Mouse (Mus musculus) hindbrain, embryonic 10.5 days (tissue): ENCODE measurements at regions not wholly inside any gene's neighbourhood (a gene's known extent, or its start where the extent isn't known, plus 50 kb on each side); places are given as distances from the start of the nearest gene placed in this dataset.

Experiments
- DNase-seq: peaks from one replicate; pipeline ENCODE4 v3.0.0-alpha.2; 2017; ENCODE audit warnings: low spot score
- H3K27ac ChIP-seq: fragments of 300-500 bp; sonication (generic); 2 replicates; pipeline ENCODE4 v1.5.1; 2016; ENCODE audit warnings: mild to moderate bottlenecking, moderate library complexity
- H3K27me3 ChIP-seq: fragments of 300-500 bp; sonication (generic); 2 replicates; pipeline ENCODE4 v1.6.1; 2016; ENCODE audit warnings: mild to moderate bottlenecking; ENCODE audit not compliant: poor library complexity, insufficient read depth, severe bottlenecking
- H3K36me3 ChIP-seq: fragments of 300-500 bp; sonication (generic); 2 replicates; pipeline ENCODE4 v1.6.1; 2016; ENCODE audit warnings: mild to moderate bottlenecking, moderate library complexity
- H3K4me1 ChIP-seq: fragments of 300-500 bp; sonication (generic); replicated peaks from 2 replicates; pipeline ENCODE4 v1.6.1; 2016; ENCODE audit warnings: mild to moderate bottlenecking
- H3K4me3 ChIP-seq: fragments of 300-500 bp; sonication (generic); 2 replicates; pipeline ENCODE4 v1.5.1; 2016; ENCODE audit warnings: mild to moderate bottlenecking, moderate library complexity
- H3K9me3 ChIP-seq: fragments of 300-500 bp; sonication (generic); 2 replicates; pipeline ENCODE4 v1.6.1; 2016; ENCODE audit warnings: mild to moderate bottlenecking, moderate library complexity
- WGBS: fragments of 180-500 bp; shearing (Covaris S2); methylation state at CpG from one replicate; pipeline ENCODE4 v1.1.7; 2016; 5-methylcytosine and 5-hydroxymethylcytosine counted together

DNA sequence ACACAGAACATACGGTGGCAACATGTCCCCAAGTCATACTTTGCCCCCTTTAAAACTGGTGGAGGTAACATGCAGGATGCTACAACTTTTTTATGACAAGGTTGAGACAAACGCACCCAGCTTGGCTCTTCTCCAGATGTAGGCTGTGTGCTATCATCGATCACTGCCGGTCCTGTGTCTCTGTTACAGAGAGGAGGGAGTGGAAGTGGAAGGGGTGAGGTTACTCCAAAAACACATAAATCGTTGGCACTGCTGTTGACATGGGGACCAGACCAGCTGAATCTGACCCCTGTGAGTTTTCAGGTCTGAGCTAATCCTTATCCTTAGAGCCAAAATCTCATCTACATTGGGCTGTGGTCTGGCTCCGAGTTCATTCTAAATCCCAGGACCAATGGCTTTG is 335.0 kb upstream of the Nfe2l3 start:
- H3K27ac ChIP-seq: no peak overlapping the region
- 88% methylated on average over 6 of the region's 6 CpGs for WGBS
- H3K4me1 ChIP-seq: no peaks in the 10 kb centered on the region
- no peaks in the 10 kb centered on the region for H3K9me3 ChIP-seq
- no peaks in the 10 kb centered on the region for H3K36me3 ChIP-seq
- no peak overlapping the region for H3K4me3 ChIP-seq
- no peaks in the 10 kb centered on the region for H3K27me3 ChIP-seq
- no peak for DNase-seq

DNA sequence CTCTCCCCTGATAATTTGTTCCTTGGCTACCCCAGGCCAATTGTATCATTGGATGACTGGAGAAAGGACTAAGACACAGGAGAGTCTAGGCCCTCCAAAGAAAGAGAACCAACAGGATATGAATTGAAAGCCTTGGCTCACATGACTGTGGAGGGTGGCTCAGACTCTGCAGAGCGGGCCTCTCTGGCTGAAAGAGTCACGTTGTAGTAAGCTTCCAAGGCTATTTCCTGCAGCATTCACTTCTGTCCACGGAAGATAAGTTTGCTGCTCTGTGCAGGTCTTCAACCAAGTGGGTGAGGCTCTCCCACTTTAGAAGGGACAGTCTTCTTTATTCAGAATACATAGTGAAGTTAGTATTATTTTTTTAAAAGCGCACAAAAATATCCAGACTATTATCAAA is 332.1 kb upstream of the Nfe2l3 start:
- Histone ChIP-seq H3K4me1 (0 out of 2 replicates have a peak, but pooled peaks cover 5% of the 10 kb centered on the region), H3K36me3 (no peaks in the 10 kb centered on the region), H3K9me3 (no peaks in the 10 kb centered on the region), H3K4me3 (no peak overlapping the region), H3K27ac (no peak overlapping the region), H3K27me3 (no peaks in the 10 kb centered on the region)
- WGBS: 87% methylated on average over 4 of the region's 4 CpGs
- no peak for DNase-seq

DNA sequence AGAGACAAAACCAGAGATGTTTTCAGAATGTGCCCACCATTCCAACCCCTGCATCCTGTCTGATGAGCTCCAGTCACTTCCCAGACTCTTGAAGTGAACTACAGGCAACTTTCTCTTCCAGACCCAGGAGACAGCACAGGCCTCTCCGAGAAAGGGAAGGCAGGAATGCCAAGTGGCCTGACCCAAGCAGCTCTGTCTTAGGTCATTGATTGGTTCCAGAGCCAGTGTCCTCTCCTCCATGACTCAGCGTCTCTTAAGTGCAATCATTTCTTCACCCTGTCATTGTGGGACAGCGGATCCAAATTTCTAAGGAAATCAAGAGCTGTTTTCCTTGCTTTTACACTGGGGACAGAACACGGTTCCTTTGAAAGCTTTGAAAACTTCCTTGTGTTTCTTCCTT is 329.2 kb upstream of the Nfe2l3 start:
- H3K36me3 ChIP-seq: no peaks in the 10 kb centered on the region
- no peaks in the 10 kb centered on the region for H3K27me3 ChIP-seq
- H3K9me3 ChIP-seq: no peaks in the 10 kb centered on the region
- no peak for DNase-seq
- no peak overlapping the region for H3K4me3 ChIP-seq
- 75% methylated on average over 4 of the region's 4 CpGs for WGBS
- H3K4me1 ChIP-seq: peaks cover 5% of the 10 kb centered on the region; the same call in 1 of the 2 replicates
- peak overlapping the region; percentile 36; the same call in 1 of the 2 replicates for H3K27ac ChIP-seq

DNA sequence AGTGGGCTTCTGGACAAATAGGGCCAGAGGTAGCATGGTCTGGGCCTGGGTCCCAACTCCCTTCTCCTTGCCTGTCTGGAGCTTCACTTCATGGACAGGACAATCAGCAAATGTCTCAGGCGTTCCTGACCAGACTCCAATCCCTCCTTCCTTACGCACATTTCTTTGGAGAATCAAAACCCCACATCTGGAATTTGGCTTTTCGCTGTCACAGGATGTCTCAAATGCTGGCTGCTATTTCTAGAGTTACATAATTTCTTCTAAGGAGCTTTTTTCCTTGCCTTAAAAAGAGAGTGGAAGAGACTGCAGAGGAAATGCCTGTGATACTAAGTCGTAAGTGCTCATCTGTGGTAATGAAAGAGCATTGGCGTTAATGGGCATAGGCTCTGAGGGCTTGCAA is 328.1 kb upstream of the Nfe2l3 start:
- Histone ChIP-seq H3K27me3 (no peaks in the 10 kb centered on the region), H3K4me3 (no peak overlapping the region), H3K4me1 (peaks cover 5% of the 10 kb centered on the region; the same call in 1 of the 2 replicates), H3K27ac (no peak overlapping the region), H3K9me3 (no peaks in the 10 kb centered on the region), H3K36me3 (no peaks in the 10 kb centered on the region)
- WGBS: 86% methylated on average over 5 of the region's 5 CpGs
- DNase-seq: no peak

DNA sequence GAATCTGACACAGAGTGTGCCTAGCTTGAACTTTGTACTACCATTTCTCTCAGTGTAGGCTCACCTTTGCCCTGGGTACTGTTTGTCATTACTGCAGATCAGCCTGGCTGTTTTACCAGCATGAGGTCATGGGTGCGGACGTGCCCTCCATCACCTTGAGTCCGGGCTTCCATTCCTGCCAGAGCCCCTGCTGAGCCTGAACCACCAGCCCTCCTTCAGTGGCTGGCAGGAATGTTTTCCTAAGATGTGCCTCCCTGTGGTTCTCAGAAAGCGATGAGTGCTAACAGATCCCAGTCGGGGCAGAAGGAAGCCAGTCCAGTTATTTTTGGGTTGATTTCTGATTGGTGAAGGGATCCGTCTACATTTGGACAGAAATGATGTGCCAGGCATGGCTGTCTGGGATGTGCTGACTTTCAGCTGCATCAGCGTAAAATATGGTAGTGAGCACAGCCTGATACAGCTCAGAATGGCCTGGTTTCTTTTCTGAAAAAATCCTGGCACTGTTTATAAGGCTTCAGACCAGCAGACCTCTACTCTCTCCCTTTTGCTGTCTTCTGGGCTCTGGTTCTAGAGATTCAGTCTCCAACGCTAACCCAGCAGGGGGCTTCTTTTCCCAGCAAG is 324.0 kb upstream of the Nfe2l3 start:
- H3K27me3 ChIP-seq: no peaks in the 10 kb centered on the region
- H3K9me3 ChIP-seq: no peaks in the 10 kb centered on the region
- no peaks in the 10 kb centered on the region for H3K36me3 ChIP-seq
- peak; percentile 60 for DNase-seq
- H3K4me1 ChIP-seq: no peaks in the 10 kb centered on the region; the same call in 1 of the 2 replicates
- 0 out of 2 replicates have a peak overlapping the region, but pooled peaks have one; percentile 8 for H3K27ac ChIP-seq
- 31% methylated on average over 8 of the region's 8 CpGs for WGBS
- H3K4me3 ChIP-seq: no peak overlapping the region

DNA sequence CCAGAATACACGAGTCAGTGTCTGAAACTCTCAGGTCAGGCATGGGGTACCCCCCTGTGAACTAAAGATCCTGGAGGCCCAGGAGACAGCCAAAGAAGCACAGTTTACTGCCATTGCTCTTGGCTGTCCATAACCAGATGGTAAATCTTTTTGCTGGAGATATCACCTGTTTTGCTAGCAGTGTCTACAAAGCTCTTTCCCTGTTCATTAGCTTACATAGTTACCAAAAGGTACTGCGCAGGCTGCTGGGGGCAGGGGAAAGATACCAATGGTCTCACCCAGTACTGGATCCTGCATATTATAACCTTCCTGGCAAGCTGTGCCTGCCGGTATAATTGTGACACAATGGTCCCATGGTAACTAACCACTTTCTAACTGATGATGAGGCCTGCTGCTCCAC is 321.9 kb upstream of the Nfe2l3 start:
- H3K4me1 ChIP-seq: peaks cover 6% of the 10 kb centered on the region; the same call in 1 of the 2 replicates
- no peaks in the 10 kb centered on the region for H3K27me3 ChIP-seq
- WGBS: 96% methylated on average over 3 of the region's 3 CpGs
- DNase-seq: no peak
- H3K4me3 ChIP-seq: no peak overlapping the region
- no peaks in the 10 kb centered on the region for H3K9me3 ChIP-seq
- H3K27ac ChIP-seq: no peak overlapping the region
- no peaks in the 10 kb centered on the region for H3K36me3 ChIP-seq

DNA sequence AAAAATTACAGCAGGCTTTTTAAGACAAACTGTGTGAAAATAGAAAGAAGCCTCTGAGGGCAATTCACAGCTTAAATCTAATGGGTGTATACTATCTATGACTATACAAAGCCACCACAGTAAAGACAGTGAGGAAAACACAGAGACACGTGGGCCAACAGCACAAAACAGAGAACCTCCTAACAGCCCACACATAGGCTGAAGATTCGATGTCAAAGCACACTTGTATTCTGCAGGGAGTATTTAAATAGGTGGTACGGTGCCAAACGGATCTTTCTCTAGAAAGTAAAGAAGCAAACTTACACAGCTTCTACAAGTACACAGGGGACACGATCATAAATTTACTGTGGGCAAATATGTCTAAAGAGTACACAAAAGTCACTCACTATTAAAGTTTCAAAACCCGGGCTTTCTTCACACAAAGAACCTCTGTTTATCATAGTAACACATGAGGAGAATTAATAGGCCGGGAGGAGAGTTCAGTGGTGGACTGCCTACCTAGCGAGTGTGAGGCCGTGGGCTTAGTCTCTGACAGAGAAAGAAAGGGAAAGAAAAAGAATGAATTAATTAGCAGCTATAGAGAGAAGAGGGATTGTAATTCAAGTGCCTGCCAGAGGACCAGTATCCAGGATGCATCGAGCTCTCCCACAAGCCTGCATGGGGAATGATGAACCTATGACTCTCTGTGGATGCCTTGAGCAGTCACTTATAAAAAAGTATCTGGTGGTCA is 317.7 kb upstream of the Nfe2l3 start:
- no peak for DNase-seq
- 68% methylated on average over 10 of the region's 10 CpGs for WGBS
- H3K27ac ChIP-seq: 0 out of 2 replicates have a peak overlapping the region, but pooled peaks have one; percentile 41
- 0 out of 2 replicates have a peak, but pooled peaks cover 9% of the 10 kb centered on the region for H3K4me1 ChIP-seq
- H3K36me3 ChIP-seq: no peaks in the 10 kb centered on the region
- H3K9me3 ChIP-seq: no peaks in the 10 kb centered on the region
- H3K4me3 ChIP-seq: no peak overlapping the region
- H3K27me3 ChIP-seq: no peaks in the 10 kb centered on the region

DNA sequence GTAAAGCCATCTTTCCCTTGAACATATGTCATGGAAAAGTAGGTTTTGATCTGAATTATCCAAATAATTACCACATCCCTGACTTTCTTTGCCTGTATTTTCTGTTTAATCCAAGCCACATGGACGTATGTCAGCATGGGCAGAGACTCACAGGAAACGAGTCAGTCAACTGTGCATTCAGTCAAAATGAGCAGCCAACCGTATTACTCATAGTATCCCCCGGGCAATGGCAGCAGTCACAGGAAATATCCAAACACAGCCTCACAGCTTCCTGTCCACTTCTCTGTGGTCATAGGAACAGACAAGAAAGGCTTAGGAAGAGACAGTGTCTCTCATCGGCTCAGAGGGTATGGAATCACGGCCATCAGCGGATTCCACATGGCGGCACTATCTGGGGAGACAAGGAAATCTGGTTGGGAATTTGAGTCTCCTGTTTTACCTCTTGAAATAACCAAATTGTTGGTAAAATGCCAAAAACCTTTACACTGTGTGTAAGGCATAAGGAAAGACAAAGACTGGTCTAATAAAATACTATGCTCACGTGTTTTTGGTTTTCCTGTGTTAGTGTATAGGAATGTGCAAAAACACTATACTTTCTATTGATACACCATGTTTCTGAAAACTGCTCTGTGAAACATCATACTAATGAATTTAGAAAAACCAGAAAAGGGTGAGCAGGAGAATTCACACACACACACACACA is 313.5 kb upstream of the Nfe2l3 start:
- Histone ChIP-seq H3K27me3 (no peaks in the 10 kb centered on the region), H3K9me3 (no peaks in the 10 kb centered on the region), H3K27ac (no peak overlapping the region), H3K36me3 (no peaks in the 10 kb centered on the region), H3K4me1 (peaks cover 16% of the 10 kb centered on the region), H3K4me3 (no peak overlapping the region)
- DNase-seq: no peak
- 73% methylated on average over 9 of the region's 9 CpGs for WGBS

DNA sequence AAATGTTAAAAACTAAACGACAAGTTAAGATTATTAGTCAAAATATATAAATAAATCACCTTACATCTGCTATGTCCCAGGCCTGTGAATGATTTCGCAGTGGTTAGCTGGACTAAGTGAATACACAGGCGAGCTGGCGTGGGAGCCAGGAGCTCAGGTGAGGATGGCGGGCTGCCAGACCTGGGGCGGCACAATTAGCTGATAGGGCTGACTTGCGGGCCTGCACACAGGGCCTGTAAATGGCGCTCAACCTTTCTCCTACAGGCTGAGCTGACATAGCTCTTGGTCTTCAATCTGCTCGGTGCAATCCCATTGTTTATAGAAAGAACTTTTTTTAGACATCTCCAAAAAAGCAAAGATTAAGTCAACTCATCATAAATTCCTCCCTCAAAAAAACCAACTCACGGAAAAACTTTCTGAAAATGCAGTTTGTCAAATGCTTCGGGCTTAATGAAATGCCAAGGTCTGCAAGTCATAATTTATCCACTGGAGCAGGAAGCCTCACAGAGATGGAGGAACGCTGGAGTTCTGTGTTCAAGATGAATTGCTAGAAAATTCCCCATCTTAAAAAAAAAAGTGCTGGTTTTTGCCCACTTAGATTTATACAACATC is 312.7 kb upstream of the Nfe2l3 start:
- Histone ChIP-seq H3K4me3 (no peak overlapping the region), H3K36me3 (no peaks in the 10 kb centered on the region), H3K27me3 (no peaks in the 10 kb centered on the region), H3K9me3 (no peaks in the 10 kb centered on the region), H3K27ac (no peak overlapping the region), H3K4me1 (peaks cover 13% of the 10 kb centered on the region)
- WGBS: 91% methylated on average over 12 of the region's 12 CpGs
- no peak for DNase-seq

DNA sequence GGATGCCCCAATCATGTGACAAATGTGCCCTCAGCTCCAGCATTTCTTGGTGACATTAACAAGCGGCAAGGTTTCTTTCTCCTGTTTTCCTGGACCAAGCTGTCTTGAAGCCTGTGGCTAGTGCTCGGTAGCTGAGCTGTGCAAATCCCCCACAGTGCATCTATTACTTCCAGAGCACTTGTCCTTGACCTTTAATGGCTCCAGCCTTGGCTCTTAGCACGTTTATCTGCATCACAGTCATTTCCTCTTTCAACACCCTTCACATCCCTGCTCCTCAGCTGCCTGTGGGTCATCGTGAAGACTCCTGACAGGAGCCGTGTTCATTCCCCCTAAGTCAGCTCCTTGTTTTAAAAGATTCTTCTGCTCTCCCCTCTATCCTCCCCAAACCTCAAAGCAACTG is 309.5 kb upstream of the Nfe2l3 start:
- no peak for DNase-seq
- H3K27me3 ChIP-seq: no peaks in the 10 kb centered on the region
- WGBS: 50% methylated on average over 5 of the region's 5 CpGs
- no peaks in the 10 kb centered on the region for H3K36me3 ChIP-seq
- peaks cover 10% of the 10 kb centered on the region for H3K4me1 ChIP-seq
- 0 out of 2 replicates have a peak overlapping the region, but pooled peaks have one; percentile 47 for H3K27ac ChIP-seq
- H3K9me3 ChIP-seq: no peaks in the 10 kb centered on the region
- no peak overlapping the region for H3K4me3 ChIP-seq

DNA sequence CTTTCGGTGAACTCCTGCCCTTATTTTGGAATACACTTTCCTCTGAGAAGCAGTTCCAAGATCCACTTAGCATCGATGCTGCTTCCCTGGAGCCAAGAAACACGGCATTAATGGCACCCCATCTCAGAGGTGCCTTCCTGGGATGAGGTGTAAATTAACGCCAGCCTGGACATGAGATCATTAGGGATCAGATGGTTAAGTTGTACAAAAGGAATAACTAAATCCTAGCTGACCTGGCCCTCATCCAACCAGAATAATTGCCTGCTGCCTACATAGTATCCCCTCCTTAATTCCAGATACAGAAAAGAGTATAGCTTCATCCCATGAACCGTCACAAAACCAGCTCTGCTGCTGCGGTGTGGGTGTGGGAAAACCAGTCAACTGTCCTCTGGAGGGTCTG is 304.6 kb upstream of the Nfe2l3 start:
- peaks cover 4% of the 10 kb centered on the region for H3K4me1 ChIP-seq
- no peaks in the 10 kb centered on the region for H3K9me3 ChIP-seq
- no peaks in the 10 kb centered on the region for H3K27me3 ChIP-seq
- no peaks in the 10 kb centered on the region for H3K36me3 ChIP-seq
- no peak for DNase-seq
- H3K27ac ChIP-seq: no peak overlapping the region
- 91% methylated on average over 6 of the region's 6 CpGs for WGBS
- H3K4me3 ChIP-seq: no peak overlapping the region

DNA sequence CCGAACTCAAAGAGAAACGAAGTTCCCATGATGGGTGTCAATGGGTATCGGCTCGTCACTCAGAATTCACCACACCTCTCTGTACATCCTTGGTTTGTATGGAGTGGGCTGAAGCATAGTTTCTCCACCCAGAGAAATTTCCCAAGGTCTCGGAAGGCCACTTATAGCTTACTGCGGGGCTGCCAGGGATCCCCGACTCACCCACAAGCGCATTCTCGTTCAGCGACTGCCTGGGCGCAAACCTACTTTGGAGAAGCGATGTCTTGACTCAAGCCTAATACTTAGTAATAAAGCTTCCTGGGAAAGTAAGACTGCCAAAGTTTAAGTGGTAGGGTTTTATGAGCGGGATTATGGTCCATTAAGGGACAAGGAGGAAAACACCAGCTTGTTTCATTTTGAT is 303.4 kb upstream of the Nfe2l3 start:
- DNase-seq: no peak
- no peaks in the 10 kb centered on the region for H3K9me3 ChIP-seq
- H3K4me3 ChIP-seq: no peak overlapping the region
- WGBS: 97% methylated on average over 13 of the region's 13 CpGs
- H3K27ac ChIP-seq: no peak overlapping the region
- no peaks in the 10 kb centered on the region for H3K36me3 ChIP-seq
- H3K27me3 ChIP-seq: no peaks in the 10 kb centered on the region
- H3K4me1 ChIP-seq: no peaks in the 10 kb centered on the region

DNA sequence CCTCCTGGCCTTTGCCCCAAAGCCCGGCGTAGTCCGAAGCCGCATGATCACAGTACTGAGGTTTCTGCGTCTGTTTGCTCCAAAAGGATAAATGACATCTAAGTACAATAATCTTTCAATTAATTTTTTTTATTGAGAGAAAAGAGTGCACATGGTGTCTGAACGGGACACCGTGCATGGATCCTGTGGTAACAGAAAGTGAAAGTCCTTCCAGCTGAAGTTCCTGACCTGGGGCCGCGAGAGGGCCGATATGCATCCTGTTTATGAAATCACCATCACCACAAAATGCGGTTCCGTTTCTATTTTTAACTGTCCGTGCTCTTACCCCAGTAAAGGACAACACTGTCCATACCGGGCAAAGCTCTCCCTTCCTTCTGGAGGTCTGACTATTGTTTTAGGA is 302.9 kb upstream of the Nfe2l3 start:
- Histone ChIP-seq H3K27me3 (no peaks in the 10 kb centered on the region), H3K36me3 (no peaks in the 10 kb centered on the region), H3K27ac (no peak overlapping the region), H3K4me3 (no peak overlapping the region), H3K9me3 (no peaks in the 10 kb centered on the region), H3K4me1 (no peaks in the 10 kb centered on the region)
- WGBS: 91% methylated on average over 14 of the region's 14 CpGs
- no peak for DNase-seq
